Mouse (Mus musculus): Measurements from ENCODE around the gene Gm21103.
"Not testable (repeated sequence)": the region's sequence is repeated elsewhere in the genome, so short reads cannot be mapped to it uniquely, and the experiment has no call there.

Gm21103 gene

GRCm38 (mm10) chr14:6304743-6305142 is at the start of gene Gm21103:
Gene Gm21103, minus strand, starts transcription at chr14:6304843.
- DNase-seq, result not testable (repeated sequence)

GRCm38 (mm10) chr14:6343578-6343977 is 38.9 kb upstream of the Gm21103 start, which contains the start of gene Gm3618:
Gene Gm3618, minus strand, starts transcription at chr14:6343678.
- DNase-seq, result not testable (repeated sequence)

- DNase-seq, result peak; percentile 3 to 37
Observed at GRCm38 (mm10) chr14:6286931-6287715, 17.5 kb downstream of the Gm21103 start, which contains the start of gene Gm3411. Gene Gm3411, minus strand, starts transcription at chr14:6287250.
